Mouse (Mus musculus) adrenal gland, postnatal 14 days (tissue): ENCODE results near the gene Tbca. TPM values are rescaled to one million over a fixed set of nuclear protein-coding genes. Genes with fewer than 3 reads are reported as not detected.

ENCODE experiments used
- DNase-seq: peaks from one replicate; pipeline ENCODE4 v3.0.0; 2021; ENCODE audit warnings: mixed read lengths
- total RNA-seq: library from RNA; stranded (reverse); gene quantifications from 2 replicates; pipeline ENCODE4 v1.2.3, GENCODE M21; 2021

Tbca gene
- total RNA-seq, 1 experiment from 2014 or later = 213 TPM

DNA sequence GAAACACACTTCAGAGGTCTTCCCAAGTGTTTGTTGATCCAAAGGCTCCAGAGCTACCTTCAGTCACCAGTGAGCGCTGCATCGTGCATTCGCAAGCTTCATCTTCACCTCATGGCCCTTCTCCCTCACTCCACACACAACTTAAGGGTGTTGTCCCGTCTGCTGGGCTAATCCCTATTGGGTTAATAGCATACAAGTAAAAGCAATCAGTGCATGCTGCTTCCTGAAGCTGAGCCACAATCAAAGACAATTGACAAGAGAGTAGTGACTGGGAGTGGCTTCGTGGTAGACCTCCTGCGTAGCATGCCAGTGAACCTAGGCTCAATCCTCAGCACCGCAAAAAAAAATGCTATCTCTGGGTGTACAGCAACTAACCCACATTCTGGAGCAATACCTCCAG lies 59.2 kb downstream of the Tbca start:
- DNase-seq = no peak

DNA sequence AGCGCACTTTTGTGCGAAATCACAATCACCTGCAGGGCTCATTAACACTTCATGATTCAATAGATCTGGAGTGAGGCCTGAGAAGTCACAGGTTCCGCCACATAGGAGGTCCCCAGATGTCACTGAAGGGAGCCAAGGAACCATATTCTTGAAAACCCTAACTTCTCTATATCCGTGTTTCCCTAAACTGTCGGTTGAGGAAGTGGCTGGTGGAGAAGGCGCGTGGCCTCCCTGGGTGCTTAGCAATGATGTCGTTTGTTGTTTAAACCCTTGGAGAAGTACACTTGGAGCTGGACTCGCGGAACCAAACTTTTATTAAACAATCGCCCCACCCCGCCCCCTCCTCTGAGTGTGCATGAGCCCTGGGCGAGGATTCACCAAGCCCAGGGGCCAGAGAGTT lies 60.6 kb downstream of the Tbca start:
- no peak for DNase-seq

GRCm38 (mm10) chr13:94858016-94858575 lies 69.4 kb downstream of the Tbca start:
- DNase-seq = no peak

- DNase-seq = no peak
Measured at GRCm38 (mm10) chr13:94859256-94859655, 70.5 kb downstream of the Tbca start.

- DNase-seq = no peak
Measured at GRCm38 (mm10) chr13:94862491-94863230, 74.0 kb downstream of the Tbca start.

GRCm38 (mm10) chr13:94866906-94867305 lies 78.2 kb downstream of the Tbca start:
- DNase-seq = no peak

- DNase-seq = no peak
Measured at GRCm38 (mm10) chr13:94867772-94868171, 79.1 kb downstream of the Tbca start.

DNA sequence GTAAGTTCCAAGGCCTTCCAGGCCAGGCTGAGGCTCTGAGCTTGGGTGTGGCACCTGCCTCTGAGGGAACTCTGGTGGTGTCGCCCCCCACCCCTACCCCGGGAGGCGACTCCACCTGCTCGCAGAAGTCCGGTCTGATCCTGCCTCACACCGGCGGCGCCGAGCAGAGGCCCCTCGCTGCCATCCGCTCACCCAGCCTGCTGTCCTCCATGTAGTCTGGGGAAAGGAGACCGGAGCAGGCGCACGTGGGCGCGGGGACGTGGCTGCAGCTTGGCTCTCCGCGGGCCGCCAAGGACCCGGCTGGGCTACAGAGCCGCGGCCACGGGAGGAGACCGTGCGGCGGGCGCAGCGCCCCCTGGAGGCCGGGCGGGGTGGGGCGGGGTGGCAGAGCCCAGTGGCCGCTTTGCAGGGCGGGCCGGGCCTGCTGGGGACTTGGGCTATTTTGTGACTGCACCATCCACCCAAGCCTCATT lies 79.8 kb downstream of the Tbca start:
- peak; percentile 80 for DNase-seq

DNA sequence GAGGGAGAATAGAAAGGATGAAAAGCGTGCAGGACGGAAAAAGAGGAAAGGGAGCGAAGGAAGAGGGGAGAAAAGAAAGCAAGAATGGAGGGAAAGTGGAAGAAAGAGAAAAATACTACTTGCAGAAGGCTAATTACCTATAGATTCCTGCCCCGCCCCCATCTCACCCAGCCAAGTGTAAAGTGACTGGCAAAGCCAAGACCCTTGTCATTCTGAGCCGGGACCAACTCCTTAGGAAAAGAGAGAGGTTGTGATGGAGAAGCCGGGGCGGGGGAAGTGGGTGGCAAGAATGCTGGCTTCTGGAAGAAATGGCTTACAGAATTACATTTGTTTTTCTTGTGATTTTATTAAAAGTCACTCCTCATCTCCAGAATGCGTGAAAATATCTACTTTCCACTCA lies 80.8 kb downstream of the Tbca start:
- DNase-seq = no peak

DNA sequence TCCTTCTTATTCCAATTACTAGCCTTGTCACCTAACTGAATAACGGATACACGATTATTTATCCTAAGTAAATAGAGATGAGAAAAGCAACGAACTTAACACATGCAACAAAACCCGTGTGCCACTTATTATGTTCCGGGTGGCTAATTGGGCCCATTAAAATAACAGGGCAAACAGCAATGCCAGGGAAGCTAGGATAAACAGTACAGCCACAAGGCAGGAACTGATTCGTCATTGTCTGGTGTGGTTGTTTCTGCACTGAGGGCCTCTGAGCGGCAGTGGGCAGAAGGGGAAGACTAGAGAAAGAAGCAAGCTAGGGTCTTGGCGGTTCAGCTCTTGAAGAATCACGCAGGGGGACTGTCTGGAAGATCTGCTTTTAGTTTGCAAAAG lies 81.4 kb downstream of the Tbca start:
- no peak for DNase-seq

DNA sequence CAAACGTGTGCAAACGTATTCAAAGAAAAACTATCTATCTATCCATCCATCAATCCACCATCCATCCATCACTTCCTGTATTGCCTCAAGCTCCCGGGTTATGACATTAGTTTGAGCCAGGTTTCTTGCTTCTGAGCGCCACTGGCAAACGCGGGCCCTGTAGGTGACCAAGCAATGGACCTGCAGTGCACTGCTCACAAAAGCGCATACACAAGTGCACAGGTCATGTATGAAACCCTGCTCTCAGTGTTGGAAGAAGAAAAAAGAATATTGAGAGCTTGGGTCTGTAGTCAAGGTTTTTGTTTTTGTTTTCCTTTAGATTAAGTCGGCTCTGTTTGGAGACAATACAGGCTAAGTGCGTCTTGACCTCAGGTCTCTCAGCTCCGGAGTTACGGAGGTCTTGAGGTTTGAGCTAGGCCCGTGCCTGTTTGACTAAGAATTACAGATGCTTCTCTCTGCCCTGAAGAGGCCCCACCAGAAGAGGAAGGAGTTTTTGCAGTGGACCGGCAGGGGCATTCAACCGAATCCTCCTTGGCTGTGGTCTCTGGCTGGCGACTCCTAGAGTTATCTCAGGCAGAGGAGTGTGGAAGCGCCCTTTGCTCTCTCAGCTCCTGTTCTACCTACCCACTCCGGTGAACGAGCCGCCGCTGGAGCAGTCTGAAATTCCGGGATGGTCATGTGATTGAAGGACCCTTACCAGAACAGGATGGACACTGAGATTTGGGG lies 81.9 kb downstream of the Tbca start:
- DNase-seq = no peak

GRCm38 (mm10) chr13:94871806-94872320 lies 83.2 kb downstream of the Tbca start:
- no peak for DNase-seq

- no peak for DNase-seq
Measured at GRCm38 (mm10) chr13:94872439-94872838, 83.7 kb downstream of the Tbca start.

GRCm38 (mm10) chr13:94873111-94874038 lies 84.7 kb downstream of the Tbca start:
- no peak for DNase-seq

- no peak for DNase-seq
Measured at GRCm38 (mm10) chr13:94874039-94874425, 85.3 kb downstream of the Tbca start.

DNA sequence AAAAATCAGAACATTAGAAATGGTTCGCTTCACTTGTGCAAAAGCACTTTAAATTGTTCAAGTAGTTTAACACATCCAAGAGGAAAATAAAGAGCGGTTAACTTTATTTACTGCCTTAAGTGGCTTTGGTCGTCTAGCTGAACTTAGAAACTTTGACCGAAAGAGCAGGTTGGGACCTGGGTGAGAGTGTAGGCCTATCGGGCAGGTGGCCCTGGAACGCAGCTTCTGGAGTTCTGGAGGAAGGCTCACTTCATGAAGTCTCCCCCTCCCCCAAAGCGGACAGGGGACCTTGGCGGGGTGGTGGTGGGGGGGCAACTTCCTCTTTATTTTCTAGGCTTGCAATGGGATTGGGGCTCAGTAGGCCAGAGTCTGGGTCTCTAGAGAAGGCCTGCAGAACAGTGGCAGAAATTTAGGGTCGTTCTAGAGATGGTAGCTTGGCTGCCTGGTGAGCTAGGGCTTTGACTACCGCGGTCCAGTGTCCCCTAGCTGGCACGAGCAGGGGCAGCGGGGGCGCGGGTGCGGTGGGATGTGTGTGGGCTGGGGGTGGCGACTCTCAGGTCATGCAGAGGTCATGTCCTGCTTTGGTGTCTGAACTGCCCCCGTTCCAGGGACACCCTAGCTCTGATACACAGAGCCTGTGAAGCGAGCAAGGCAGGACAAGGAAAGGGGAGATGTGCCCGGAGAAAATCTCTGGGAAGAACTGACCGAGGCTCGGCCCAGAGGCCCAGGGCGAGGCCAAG lies 86.1 kb downstream of the Tbca start:
- no peak for DNase-seq

GRCm38 (mm10) chr13:94875396-94875880 lies 86.7 kb downstream of the Tbca start, which contains the start of gene Otp:
Gene Otp, plus strand, starts transcription at chr13:94875602.
- DNase-seq = no peak

GRCm38 (mm10) chr13:94876286-94877210 lies 87.8 kb downstream of the Tbca start:
- DNase-seq = no peak

GRCm38 (mm10) chr13:94877211-94877590 lies 88.5 kb downstream of the Tbca start:
- DNase-seq = no peak
